Mouse (Mus musculus): ENCODE results near the gene Zfp148. TPM values are rescaled to one million over a fixed set of nuclear protein-coding genes. Genes with fewer than 3 reads are reported as not detected.
"Not testable (repeated sequence)": the region's sequence is repeated elsewhere in the genome, so short reads cannot be mapped to it uniquely, and the experiment has no call there.

The Zfp148 gene
- polyA plus RNA-seq, 1 experiment = 19.4 TPM

DNA sequence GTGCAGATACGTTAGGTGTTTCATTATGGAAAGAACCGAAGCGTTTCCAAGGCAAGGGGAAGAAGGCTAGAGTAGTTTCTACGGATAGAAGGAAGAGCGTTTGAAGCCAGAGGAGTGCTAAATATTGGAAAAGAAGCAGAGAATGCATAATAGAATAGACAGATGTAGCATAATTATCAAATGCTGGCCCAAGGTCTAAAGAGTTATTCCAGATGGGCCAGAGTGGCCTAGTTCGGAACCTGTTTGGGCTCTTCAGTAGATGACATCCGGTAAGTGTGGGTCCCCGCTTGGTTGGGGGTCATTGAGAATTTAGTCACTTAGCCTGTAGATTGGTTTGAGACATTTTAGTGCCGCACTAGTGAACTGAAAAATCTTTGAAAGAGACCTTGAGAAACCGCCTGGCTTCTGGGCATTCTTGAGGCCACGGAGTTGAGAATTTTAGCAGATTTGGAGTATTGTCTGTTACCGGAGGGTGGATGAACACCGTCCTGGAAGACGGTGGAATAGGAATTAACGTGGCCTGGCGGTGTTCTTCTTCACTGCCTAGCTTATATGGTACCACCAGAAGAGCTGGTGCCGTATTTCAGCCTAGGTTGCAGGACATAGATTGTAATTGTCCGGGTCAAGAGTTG is 1.1 kb downstream of the Zfp148 start:
- DNase-seq (ENCODE audit: low spot score) = no peak

DNA sequence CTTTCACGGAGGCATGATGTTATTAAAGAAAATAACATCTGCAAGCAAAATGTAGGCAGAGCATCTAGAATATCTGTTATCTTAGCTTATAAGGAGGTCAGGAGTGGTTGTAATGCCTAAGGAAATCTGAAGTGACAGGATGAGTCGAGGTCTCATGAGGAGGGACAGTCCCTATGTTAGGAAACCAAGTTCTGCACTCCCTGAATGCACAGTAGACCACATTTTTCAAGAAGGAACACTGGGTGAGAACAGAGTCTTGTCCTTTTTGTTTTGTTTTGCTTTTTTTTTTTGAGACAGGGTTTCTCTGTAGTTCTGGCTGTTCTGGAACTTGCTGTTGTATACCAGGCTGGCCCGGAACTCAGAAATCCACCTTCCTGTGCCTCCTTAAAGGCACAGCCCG is 1.7 kb downstream of the Zfp148 start:
- DNase-seq (ENCODE audit: low spot score) = no peak

DNA sequence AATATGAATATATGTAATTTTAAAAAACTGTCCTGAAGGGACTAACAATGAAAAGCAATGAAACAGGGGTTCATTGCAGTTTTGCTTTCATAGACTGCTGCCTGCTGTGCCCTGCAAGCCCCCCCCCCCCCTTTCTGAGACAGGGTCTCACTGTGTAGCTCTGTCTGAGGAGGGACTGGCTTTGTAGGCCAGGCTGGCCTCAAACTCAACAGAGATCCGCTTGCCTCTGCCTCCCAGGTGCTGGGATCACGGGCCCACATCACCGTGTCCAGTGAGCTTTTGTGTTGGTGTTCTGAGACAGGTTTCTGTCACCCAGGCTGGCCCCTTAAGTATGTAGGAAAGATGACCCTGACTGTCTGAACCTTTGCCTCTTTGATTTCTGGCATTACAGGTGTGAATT is 2.9 kb downstream of the Zfp148 start:
- no peak for DNase-seq (ENCODE audit: low spot score)

DNA sequence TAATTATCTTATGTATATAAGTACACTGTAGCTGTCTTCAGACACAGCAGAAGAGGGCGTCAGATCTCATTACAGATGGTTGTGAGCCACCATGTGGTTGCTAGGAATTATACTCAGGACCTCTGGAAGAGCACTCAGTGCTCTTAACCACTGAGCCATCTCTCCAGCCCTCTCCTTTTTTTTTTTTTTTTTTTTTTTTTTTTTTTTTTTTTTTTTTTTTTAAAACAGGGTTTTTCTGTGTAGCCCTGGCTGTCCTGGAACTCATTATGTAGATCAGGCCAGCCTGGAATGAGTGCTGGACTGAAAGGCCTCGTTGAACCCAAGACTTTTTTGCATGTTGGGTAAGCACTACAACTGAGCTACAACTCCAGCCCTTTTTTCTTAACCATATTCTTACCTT is 3.4 kb downstream of the Zfp148 start:
- DNase-seq (ENCODE audit: low spot score) = not testable (repeated sequence)

DNA sequence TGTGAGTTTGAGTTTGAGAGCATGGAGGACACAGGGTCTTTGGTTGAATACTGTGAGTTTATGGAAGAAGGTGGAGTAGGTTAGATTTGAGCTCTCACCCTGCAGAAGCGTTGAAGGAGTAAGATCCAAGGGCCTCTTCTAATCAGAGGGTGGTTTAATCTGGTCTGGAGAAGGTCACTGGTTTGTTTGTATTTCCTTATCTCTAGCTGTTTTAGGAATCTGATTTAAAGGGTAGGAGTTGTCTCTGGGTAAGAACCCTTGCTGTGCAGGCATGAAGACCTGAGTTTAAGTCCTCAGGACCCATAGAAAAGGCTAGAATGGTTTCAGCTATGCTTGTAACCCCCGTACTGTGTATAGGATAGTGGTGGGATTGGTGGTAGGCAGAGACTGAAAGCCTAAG is 6.4 kb downstream of the Zfp148 start:
- no peak for DNase-seq (ENCODE audit: low spot score)

DNA sequence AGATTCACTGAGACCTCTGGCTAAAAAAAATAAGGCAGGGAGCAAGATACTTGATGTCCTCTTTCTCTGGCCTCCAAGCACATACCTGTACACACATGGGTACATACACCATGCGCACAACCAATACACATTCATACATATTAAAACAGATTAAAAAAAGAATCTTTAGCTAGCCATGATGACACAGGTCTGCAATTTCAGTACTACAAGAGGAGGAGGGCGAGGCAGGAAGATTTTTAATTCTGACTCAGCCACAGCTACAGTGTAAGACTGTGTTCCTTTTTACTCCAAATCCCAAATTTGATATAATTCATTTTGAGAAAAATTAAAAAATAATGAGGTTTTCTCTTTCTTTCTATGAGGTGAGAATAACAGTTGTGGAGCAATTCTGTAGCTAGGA is 6.8 kb downstream of the Zfp148 start:
- no peak for DNase-seq (ENCODE audit: low spot score)

DNA sequence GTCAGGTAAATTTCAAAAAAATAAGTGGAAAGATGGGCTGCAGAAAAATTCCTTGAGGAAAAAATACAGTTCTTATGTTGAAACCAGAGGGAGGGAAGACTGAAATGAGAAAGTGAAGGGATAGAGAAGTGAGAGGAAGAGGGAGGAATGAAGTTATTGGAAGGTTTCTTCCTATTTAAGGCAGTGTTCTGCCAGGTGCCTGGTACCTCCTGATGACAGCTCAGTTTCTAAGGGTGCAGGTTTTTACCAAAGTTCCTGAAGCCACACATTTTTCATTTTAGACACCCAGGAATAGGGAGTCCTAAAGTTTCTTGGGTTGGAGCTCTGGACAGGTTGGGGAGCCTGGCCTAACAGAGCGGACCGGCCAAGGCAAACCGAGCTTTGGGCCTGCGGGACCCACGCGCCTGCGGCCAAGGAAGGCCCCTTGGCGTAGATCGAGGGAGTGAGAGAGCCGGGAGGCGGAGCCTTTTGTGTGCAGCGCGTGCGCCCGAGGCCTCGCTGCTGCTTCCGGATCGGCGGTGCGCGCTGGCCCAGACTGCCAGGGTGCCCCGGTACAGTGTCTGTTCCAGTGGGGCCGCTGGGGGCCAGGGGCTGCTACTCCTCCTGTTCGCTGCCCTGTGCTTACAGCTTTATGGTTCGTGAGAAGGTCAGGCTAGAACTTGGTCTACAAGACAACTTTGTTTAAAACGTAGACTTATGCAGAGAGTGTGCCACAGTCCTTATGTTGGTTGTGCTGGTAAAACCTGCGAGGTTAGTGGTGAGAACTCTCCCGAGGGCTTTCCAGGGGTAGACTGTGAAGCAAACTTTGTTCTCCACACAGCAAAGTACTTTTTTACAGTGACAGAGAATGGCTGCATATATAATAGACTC is 19.5 kb downstream of the Zfp148 start:
- peak; percentile 65 for DNase-seq (ENCODE audit: low spot score)

DNA sequence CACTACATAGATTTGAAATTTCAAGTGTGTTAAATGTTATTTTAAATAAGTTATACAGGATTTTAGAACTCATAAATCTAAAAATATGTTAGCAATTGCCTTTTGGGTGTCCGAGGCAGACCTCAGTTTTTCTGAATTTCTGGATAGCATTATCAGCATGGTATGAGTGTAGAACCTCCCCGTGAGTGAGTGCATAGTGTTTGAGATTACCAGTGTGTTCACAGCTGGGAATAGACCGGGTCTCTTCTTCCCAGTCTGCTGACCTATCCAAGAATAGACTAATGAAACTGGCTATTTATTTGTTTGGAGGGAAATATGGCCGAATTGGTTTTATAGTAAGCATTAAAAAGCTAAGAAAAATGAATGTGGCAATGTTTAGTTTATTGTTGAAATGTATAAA is 20.3 kb downstream of the Zfp148 start:
- DNase-seq (ENCODE audit: low spot score) = no peak

DNA sequence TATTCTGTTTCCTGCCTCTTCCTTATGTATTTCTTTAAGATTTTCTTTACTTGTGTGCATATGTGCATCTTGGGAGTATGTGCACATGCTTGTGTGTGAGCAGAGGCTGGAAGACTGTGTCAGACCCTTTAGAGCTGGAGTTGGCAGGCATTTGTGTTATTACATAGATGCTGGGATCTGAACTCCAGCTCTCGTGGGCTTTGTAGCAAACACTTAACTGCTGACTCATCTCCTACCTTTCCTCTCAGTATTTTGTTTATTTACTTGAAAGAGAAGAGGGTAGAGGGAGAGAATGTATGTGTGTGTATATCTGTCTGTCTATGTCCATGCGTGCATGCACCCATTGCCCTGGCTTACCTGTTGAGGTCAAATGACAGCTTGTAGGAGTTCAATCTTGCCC is 22.6 kb downstream of the Zfp148 start:
- no peak for DNase-seq (ENCODE audit: low spot score)

DNA sequence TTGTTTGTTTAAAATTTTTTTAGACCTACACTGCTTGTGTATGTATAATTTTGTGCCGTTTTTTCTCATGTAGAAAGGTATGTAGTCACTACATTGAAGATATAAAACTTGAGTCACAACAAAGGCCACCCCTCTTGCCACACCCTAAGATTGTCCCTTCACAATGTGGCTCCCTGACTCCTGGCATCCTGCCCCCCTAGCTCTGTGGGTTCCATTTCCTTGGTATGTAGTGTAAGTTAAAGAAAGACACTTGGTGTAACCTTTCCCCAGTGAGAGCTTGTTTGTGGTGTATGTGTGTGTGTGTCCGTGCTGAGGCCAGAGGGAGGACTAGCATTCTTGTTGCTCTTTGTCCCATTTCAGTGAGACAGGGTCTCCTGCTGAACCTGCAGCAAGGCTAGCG is 23.4 kb downstream of the Zfp148 start:
- no peak for DNase-seq (ENCODE audit: low spot score)

DNA sequence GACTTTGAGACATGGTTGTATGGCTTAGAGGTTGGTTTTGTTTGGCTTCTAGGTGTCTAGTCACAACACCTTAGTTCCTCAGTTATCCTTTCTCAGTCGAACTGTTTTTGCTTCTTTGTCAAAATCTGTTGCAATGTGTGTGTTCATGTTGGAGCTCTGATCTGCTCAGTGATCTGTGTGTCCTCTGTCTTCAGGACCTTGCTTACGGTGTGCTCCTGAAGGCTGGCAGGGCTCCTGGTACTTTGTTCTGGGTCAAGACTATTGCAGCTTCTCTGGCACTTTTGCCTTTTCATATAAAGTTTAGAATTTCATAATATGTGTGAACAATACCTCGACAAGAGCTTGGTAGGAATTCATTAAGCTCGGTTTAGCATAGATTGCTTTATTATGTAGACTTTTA is 24.9 kb downstream of the Zfp148 start:
- no peak for DNase-seq (ENCODE audit: low spot score)

DNA sequence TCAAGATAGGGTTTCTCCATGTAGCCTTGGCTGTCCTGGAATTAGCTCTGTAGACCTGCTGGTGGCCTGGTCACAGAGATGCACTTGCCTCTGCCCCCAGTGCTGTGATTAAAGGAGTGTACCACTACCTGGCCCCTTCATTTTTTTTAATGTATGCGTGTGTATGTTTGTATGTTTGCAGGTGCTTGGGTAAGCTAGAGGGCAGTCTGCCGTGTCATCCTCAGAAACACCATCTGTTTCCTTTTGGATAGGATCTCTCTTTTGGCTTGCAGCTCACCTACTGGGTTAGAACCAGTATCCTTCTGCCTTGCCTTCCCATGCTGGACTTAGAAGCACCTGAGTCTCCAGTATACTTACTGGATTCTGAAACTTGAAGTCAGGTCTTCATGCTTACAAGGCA is 29.5 kb downstream of the Zfp148 start:
- no peak for DNase-seq (ENCODE audit: low spot score)

DNA sequence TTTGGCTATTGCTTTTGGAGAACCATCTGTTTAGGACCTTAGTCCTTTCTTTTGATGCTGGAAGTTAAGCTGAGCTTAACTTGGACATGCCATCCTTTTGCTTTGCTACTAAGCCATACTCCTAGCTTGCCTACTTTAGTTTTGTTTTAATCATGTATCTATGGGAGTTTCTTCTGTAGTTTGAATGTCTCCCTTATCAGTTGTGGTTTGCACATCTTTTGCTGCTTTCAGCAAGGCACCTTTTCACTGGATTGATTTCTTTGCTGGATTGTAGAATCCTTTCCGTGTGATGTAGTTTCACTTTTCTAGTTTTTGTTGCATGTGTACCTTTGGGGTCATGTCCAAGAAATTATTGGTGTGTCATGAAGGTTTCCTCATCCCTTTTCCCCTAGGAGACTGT is 30.0 kb downstream of the Zfp148 start:
- no peak for DNase-seq (ENCODE audit: low spot score)

DNA sequence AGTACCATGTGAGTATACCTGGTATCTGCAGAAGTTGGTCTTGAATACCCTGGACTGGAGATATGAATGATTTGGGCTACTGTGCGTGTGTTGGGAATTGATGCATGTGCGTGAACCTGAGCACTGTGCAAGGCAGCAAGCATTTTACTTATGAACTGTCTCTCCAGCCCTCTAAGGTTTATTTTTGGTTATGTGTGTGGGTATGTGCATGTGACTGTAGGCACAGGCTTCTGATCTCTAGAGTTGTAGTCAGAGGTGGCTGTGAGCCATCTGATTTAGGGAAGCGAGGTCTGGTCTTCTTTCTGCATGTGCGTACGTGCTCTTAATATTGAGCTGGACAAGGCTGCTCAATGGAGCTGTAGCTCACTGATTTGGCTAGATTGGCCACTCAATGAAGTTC is 33.6 kb downstream of the Zfp148 start:
- no peak for DNase-seq (ENCODE audit: low spot score)

DNA sequence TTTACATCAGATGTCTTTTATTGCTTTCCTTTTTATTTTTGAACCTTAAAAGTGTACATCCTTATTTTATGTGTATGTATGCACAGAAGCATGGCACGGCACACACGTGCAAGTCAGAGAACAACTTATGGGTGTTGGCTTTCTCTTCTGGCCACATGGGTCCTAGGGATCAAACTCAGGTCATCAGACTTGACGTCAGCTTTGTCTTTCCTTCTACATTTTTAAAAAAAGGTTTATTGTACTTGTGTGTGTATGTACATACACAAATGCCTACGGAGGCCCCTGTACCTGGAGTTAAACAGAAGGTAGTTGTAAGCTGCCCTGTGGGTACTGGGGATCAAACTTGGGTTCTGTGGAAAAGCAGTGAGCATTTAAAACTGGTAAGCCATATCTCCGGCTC is 35.0 kb downstream of the Zfp148 start:
- DNase-seq (ENCODE audit: low spot score) = no peak

DNA sequence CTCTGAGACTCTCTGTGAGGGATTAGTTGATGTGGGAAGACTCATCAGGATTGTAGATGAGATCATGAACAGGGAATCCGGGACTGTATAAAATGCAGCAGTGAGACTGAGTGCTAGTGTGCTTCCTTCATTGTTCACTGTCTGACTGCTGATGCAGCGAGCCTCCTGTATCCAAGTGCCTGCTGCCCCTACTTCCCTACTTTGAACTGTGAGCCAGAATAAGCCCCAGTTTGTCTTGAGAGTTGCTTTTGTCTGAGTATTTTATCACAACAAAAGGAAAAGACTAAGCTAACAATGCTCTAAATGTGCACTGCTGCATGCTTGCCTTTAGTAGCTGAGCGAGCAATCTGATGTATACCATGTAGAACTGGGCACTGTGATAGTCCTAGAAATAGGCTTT is 47.7 kb downstream of the Zfp148 start:
- no peak for DNase-seq (ENCODE audit: low spot score)

DNA sequence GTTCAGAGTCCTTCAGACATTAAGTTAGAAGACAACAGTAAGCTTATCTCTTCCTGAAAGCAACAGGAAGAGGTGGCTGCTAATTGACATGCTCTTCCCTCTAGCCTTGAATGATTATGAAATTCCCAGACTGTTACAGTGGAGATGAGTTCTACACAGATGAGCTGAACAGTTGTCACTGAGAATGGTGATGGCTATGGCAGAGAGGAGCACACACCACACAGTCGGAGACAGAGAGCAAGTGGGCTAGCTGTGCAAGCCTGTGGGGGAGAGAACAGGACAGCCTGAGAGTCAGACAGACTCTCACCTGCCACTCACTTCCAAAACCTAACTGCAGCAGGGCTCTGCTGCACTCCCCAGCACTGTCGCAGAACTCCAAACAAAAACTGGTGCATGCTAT is 51.0 kb downstream of the Zfp148 start:
- DNase-seq (ENCODE audit: low spot score) = no peak

DNA sequence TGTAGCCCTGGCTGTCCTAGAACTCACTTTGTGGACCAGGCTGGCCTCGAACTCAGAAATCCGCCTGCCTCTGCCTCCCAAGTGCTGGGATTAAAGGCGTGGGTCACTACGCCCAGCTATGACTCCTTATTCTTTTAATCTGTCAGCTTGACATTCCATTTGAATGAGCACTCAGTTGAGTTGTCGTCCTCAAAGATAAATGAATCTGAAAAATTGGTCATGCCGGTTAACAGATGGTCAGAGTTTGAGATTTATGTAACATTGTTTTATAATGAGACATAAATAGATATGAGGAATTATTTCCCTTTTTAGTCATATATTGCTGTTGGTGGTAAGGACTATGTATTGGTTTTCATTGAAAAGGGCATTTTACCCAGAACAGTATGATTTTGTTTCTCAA is 60.4 kb downstream of the Zfp148 start:
- DNase-seq (ENCODE audit: low spot score) = no peak

DNA sequence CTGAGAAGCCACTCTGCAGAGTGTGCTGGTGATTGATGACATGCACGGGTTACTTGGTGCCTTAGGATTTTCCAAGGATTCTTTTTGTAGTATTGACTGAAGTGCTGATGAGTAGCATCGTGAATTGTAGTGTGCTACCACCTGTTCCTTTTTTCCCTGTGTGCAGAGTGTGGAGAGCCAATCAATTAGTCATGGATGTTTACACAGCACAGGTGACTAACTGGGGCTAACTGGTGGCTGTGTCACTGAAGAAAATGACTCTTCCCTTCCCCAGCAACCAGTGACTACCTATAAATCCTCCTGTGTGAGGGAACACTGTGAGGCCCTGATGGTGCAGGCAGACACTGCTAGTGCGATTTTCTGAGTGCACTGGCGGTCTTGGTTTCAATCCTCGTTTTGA is 66.2 kb downstream of the Zfp148 start:
- no peak for DNase-seq (ENCODE audit: low spot score)

DNA sequence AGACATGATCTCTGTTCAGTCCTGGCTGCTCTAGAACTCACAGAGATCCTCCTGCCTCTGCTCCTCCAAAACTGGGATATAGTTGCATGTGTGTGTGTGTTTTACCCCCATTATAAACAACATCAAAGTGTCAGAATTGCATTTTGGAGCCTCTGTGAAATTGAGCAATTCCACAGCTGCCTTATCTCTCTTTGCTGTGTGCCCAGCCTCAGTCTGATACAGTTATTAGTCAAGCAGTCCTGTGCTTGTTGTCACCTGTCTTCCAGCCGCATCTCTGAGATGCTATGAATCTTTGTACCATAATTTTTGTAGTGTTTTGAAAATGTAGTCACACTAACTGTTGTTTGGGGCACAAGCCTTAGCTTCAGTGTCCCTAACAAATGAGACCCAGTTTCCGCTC is 73.2 kb downstream of the Zfp148 start:
- DNase-seq (ENCODE audit: low spot score) = no peak

DNA sequence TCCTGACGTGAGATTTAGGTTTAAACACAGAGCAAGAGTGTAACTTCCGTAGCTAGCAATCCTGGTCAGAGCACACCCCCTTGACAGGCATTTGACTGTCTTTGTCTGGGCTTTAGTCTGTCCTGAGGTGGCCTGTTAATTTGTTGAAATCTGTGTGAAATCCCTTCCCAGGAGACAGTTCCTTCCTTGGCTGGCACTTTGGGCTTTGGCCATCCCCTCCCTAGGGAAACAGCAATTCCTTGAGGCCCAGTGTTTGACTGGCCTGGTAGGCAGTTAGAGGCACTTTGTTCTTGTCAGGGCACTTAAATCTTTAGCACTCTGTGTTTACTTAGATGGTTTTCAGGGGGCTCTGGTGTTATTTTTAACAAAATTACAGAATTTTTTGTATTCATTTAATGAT is 73.7 kb downstream of the Zfp148 start:
- DNase-seq (ENCODE audit: low spot score) = no peak

DNA sequence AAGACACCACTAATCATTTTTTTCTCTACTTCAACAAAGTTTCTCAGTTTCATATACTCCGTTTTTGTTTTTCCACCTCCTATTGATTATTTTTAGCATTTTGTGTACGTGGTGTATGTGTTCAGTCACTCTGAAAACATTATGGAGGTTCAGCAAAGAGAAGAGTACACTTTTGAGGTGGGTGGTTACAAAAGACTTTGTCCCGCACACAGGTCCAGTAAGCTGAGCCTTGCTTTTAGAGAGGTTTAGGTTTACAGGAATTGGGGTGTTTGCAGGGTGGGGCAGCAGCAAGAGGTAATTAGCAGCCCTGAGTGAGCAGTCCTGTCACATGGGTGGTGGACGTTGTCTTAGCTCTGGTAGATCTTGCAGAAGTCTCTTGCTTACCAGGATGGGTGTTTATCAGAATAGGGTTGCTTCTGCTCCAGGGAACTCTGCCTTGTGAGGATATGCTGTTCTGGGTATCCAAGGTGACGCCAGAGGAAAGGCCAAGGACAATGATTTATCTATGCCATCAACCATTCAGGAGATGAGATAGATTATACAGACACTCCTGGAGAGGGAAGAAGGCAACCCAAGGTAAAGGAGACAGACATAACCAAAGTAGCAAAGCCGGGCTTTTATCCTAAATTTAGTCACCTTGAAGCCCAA is 74.8 kb downstream of the Zfp148 start:
- DNase-seq (ENCODE audit: low spot score) = no peak

DNA sequence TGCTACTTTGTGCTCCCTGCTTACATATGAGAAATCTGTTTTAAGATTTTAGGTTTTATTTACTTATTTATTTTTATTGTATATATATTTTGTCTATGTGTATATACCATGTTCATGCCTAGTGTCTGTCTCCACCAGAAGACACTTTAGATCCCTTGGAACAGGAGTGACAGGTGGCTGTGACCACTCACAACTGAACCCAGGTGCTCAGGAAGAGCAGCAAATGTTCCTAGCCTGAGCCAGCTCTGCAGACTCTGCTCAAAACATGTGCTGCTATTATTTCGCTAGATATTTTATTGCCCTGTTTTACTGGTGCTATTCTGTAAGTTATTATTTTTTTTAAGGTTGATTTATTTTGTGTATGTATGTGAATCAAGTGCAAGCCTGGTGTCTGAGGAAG is 78.5 kb downstream of the Zfp148 start:
- DNase-seq (ENCODE audit: low spot score) = no peak

All from urinary bladder, adult 2 months (tissue).